Mouse (Mus musculus): ENCODE results near the gene Olfr33.

The Olfr33 gene

GRCm38 (mm10) chr7:102718970-102719369 lies at the start of gene Olfr33:
TSS of gene Olfr33 (minus strand) at chr7:102719070.
- no peak for DNase-seq

GRCm38 (mm10) chr7:102759266-102759665 lies 40.4 kb upstream of the Olfr33 start, which contains the start of the genes Olfr560 and Olfr78:
TSS of gene Olfr560 (minus strand) at chr7:102759366.
TSS of gene Olfr78 (minus strand) at chr7:102759471.
- DNase-seq: no peak

GRCm38 (mm10) chr7:102752086-102752485 lies 33.2 kb upstream of the Olfr33 start:
- no peak for DNase-seq

- no peak for DNase-seq
Observed at GRCm38 (mm10) chr7:102737705-102738104, 18.8 kb upstream of the Olfr33 start.

GRCm38 (mm10) chr7:102733793-102734192 lies 14.9 kb upstream of the Olfr33 start:
- DNase-seq: no peak

GRCm38 (mm10) chr7:102727391-102727790 lies 8.5 kb upstream of the Olfr33 start, which contains the start of gene Olfr559:
TSS of gene Olfr559 (minus strand) at chr7:102727491.
- DNase-seq: no peak

- DNase-seq: no peak
Observed at GRCm38 (mm10) chr7:102701915-102702314, 17.0 kb downstream of the Olfr33 start, which contains the start of gene Olfr558. TSS of gene Olfr558 (plus strand) at chr7:102702215.

GRCm38 (mm10) chr7:102698461-102698860 lies 20.4 kb downstream of the Olfr33 start:
- DNase-seq: no peak

- DNase-seq: no peak
Observed at GRCm38 (mm10) chr7:102695358-102696125, 23.3 kb downstream of the Olfr33 start, which contains the start of gene Olfr557. TSS of gene Olfr557 (plus strand) at chr7:102695910.

GRCm38 (mm10) chr7:102686944-102687501 lies 31.8 kb downstream of the Olfr33 start, which contains the start of gene Trim68:
TSS of gene Trim68 (minus strand) at chr7:102687327.
- DNase-seq: peak; percentile 90

GRCm38 (mm10) chr7:102681916-102682315 lies 37.0 kb downstream of the Olfr33 start:
- no peak for DNase-seq

- DNase-seq: no peak
Observed at GRCm38 (mm10) chr7:102676225-102676624, 42.6 kb downstream of the Olfr33 start.

GRCm38 (mm10) chr7:102665378-102665777 lies 53.5 kb downstream of the Olfr33 start:
- no peak for DNase-seq

GRCm38 (mm10) chr7:102664599-102664998 lies 54.3 kb downstream of the Olfr33 start, which contains the start of gene Olfr556:
TSS of gene Olfr556 (plus strand) at chr7:102664899.
- no peak for DNase-seq

Data from kidney, adult 11 months (tissue).